Mouse (Mus musculus): ENCODE results near the gene Stxbp4.

- TF ChIP-seq POLR2AphosphoS5 (IDR thresholded peaks at IDR 0.05; ENCODE audit: borderline replicate concordance, low read depth, low read length) (no peak), CTCF (IDR thresholded peaks at IDR 0.05 in 2 of 3, conservative IDR thresholded peaks at IDR 0.05 in 1 of 3; ENCODE audit: control insufficient read depth in 1 of 3, insufficient read depth in 1 of 3, low read depth in 2 of 3, low read length in 3 of 3, poor library complexity in 1 of 3, severe bottlenecking in 1 of 3) (no peak), EP300 (IDR thresholded peaks at IDR 0.05; ENCODE audit: low read depth in 1 of 2, low read length in 2 of 2) (peak; percentile 64 to 77), MAFK (IDR thresholded peaks at IDR 0.05; ENCODE audit: borderline replicate concordance, low read depth, low read length) (no peak)
Observed at GRCm38 (mm10) chr11:90663052-90663451, 25.2 kb upstream of the Stxbp4 start.

Data from MEL (cell line).